Mouse (Mus musculus) G1E-ER4 (cell line): ENCODE data around the gene Fgfrl1. TPM values are rescaled to one million over a fixed set of nuclear protein-coding genes. Genes with fewer than 3 reads are reported as not detected.

Experiments used
- GATA1 ChIP-seq: IDR thresholded peaks from one replicate; pipeline ENCODE4 v1.8.0; 2012; ENCODE audit warnings: low read length, inconsistent platforms
- polyA plus RNA-seq: library from polyadenylated mRNA; stranded (reverse); fragments of >175 nt; gene quantifications from 2 replicates; pipeline ENCODE4 v1.2.3, GENCODE M21; 2012

Gene Fgfrl1
- 13.3 and 14.9 TPM in 2 replicates for polyA plus RNA-seq

DNA sequence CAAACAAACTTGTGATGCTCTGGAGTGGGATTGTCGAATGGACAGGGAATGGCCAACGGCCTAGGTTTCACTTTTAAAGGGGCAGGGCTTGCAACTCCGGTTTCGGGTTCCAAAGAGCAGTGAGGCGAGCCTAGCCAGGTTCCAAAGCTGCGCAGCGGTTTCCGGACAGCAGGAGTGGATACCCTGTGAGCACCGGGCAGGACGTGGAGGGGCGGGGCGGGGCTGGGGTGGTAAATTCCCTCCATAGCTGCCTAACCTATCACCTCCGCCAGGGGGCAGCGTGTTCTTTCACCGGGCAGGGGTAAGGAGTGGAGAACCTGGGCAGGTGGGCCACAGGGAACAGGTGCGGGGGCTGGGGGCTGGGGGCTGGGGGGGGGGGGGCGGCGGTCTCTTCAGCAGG, at the start of gene Fgfrl1:
TSS of gene Fgfrl1 (plus strand) at position 112 of the 400 bp plus-strand sequence.
- no peak for TF ChIP-seq GATA1

DNA sequence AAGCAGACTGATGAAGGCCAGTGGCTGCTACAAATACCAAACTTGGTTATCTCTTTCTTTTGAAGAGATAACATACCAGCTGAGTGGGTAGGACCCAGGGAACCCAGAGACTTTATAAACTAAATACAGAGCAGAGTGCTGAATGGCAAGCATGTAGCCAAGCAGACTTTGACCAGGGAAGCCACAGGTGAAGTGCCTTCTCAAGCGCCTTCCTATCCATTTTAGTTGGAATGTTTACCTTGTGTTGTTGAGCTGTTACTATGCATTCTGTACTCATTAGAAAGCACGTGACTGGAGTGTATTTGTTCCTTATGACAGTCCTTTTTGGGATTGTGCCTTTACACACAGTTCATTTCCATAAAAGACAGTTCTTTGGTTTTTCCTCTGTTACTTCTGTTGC, 48.5 kb upstream of the Fgfrl1 start:
- TF ChIP-seq GATA1, result no peak

DNA sequence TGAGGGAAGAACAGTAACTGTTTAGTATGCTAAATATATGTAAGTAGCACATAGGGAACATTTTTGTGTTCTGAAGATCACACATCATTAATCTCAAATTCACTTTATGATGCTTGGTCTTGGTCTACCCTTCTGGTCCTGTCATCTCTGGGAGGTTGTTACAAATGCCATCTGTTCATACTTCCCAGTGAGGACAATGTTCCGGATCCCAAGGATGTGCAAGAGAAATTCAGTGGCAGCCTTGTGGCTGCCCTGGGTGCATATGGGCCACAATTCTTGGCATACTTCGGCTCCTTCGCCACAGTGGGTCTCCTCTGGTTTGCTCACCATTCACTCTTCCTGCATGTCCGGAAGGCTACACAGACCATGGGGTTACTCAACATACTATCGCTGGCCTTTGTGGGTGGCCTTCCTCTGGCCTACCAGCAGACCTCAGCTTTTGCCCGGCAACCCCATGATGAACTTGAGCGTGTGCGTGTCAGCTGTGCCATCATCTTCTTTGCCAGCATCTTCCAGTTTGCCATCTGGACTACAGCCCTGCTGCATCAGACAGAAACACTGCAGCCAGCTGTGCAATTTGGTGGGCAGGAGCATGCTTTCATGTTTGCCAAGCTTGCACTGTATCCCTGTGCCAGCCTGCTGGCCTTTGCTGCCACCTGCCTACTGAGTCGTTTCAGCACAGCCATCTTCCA, 46.4 kb upstream of the Fgfrl1 start:
- no peak for TF ChIP-seq GATA1

DNA sequence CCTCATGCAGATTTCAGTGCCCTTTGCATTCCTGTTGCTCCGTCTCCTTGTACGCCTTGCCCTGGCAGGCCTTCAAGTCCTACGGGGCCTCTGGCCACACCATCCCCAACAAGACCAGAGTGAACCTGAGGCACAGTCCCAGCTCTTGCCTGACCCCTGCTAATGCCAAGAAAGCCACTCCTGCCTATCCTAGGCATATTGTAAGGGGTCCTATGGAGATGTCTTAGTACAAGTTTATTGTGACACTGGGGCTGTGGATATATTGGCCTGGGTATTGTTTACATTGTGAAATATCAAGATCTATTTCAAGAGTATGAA, 45.9 kb upstream of the Fgfrl1 start:
- TF ChIP-seq GATA1, result no peak

DNA sequence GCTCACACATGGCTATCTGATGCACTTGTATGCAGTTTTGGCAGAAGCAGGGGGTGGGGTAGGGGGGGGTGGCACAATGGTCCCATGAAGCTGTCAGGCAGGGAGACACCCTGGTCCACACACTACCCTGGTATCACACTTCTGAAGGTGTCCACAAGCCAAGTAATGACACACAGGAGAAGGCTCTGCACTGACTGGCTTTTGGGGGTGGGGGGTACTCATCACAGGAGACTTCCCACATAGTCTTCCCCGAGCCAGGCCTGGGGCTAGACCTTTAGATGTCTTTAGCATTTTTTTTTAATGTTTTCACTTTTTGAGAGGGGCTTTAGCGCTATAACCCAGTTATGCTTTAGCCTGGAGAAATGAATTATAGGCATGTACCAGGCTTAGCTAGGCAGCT, 44.9 kb upstream of the Fgfrl1 start:
- no peak for TF ChIP-seq GATA1

DNA sequence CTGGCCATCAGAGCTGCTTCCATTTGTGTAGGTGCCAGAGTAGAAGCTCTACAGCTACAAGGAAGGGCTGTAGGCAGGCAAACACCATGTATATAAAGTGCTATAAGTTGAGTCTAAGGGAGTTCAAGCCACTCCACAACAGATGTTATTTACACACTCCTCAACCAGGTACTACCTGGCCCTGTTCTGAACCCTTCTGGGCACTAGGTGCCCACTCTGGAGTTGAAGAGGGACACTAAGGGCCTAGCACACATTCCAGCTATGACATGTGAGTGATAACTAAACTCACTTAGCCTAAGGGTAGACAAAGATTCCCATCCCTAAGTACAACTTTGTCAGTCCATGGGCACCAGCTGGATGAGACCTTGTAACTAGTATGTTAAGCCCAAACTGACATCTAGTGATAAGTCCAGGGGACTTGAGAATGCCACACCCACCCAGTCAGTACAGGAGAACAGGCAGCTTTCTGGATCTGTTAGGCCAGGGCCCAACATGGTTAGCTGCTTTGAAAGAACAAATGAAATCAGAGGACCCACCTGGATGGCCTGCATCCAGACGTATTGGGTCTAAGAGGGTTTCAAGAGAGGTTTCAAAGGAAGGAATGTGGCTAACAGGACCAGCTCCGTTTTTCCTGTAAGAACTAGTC, 44.2 kb upstream of the Fgfrl1 start:
- no peak for TF ChIP-seq GATA1

DNA sequence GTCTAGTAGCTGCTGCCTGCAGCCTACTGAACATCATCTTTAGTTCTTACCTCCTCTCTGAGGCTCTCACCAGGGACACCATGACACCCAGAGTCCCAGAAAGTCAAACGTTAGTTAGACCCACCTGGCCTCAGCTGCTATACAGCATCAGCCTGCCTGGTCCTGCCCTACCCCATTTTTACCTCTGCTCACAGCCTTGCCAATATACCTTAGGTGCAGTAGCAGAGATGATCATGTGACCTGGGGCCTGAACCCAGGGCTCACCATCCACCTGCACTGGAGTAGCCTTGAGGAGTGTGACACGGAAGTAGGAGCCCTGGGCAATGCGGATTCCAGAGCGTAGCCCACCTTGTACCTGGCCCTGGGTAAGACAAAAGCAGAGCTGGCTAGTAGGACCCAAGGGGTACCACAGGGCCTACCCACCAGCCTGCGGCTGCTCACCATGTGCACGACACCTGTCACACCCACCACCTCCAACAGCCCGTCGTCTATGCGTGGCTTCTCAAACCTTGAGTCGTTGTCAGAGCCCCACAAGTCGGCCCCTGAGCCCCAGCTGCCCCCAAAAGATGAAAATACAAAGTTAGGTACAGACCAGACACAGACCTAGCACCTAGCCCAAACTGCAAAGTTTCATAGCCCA, 43.1 kb upstream of the Fgfrl1 start:
- no peak for TF ChIP-seq GATA1

DNA sequence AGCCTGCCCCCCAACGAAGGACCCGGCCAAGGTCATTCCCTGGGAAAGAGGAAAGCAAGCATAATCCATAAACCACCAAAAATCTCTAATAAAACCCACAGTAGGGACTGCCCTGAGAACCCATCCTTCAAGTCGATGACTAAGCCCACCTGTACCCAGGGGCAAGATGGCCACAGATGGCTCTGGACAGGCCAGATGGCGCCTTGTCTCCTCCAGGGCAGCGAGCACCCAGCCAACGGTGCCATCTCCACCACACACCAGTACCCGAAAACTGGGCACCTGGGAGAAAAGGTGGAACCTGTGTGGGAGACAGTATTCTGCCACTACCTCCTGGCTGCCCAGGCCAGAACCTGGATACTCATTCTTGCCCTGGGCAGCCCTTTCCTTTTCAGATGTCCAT, 41.8 kb upstream of the Fgfrl1 start:
- TF ChIP-seq GATA1, result no peak

DNA sequence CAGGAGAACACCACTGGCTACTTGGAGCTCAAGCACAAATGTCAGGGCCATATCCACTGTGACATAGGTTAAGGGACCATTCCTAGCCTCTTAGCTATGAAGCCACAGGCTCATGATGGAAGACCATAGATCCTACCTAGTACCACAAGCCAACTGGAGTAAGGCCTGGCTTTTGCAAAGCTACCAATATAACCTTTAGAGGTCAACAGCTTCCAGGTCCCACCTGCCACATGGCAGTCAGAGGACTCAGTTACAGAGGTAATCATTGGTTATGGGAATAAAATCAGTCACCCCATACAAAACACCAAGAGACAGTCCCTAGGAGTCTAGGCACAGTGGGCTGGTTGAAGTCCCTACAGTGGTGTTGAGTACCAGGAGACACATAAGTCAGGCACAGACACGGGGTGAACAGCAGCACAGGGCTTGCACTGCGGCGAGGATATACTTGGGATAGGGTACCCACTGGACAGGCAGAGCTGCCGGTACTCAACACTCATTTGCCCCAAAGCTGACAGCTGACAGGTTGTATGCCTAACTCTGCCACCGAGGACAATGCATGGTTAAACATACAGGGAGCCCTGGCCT, 41.0 kb upstream of the Fgfrl1 start:
- TF ChIP-seq GATA1, result no peak

DNA sequence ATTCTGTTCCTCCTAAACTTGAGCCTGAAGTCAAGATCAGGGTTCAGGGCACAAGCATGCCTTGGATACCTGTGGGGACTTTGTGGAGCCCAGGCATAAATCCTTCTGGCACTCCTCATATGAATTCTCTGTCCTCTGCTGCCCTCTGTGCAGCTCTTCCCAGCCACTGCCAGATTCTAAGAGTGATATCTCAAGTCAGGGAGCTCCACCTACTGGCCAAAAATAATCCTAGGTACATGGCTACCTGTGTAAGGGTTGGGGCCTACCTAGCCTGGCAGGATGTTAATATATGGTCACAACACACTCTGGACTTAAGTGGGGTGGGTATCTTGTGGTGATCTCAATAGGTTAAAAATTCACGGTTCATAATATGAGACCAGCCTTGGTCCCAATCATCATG, 40.4 kb upstream of the Fgfrl1 start:
- TF ChIP-seq GATA1, result no peak

DNA sequence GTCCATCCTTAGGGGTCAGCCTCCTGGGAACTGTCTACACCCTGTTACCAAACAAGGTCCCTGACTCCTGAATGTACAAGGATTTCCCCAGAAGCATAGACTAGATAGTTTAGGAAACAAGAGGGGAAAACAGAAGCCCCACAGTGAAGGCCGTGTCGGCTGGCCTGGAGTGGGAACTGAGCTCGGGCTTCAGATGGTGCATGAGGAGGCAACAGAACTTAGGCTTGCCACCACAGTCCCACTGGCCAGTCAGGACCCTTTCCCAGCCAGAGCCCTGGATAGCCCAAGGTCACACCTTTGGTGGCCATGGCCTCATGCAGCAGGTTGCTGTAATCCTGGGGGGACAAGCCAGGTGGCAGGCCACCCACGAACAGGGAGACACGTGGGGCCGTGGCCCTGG, 38.8 kb upstream of the Fgfrl1 start:
- no peak for TF ChIP-seq GATA1

DNA sequence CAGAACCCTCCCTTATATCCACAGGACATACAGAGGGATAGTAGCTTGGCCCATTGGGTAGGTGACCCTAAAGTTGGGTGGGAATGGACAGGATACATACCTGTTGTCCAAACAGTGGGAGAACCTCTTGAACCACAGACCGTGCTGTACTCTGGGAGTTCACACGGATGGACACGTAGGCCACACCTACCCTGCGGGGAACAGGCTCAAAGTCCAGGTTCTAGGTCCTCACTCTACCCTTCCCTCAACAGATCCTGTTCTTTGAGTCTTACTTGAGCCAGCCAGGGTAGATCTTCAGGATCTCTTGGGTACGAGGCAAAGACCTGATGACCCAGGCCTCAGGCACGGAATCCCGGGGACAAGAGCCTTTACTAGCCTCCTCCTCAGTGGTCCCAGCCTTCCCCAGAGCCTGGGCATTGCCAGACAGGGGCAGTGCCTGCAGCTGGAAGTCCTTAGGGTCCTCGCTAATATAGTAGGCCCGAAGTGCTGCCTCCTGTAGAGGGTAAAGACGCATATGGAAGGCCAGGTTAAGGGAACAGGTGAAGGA, 37.7 kb upstream of the Fgfrl1 start:
- TF ChIP-seq GATA1, result no peak

DNA sequence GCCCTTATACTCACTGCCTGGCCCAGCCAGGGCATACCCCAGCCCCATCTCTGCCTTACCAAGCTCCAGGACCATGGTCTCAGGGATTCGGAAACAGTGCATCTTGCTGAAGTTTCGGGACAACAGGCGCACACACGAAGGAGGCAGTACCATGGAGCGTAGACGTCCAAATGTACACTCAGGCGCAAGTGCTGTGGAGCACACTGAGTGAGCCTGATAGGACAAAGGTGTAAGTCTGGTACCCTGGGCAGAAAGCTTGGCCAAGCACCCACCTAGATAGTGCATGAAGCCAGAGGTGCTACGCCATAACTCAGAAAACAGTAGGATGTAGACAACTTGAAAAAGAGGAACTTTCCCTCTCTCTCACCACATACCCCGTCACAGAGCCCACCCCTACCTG, 36.8 kb upstream of the Fgfrl1 start:
- no peak for TF ChIP-seq GATA1

DNA sequence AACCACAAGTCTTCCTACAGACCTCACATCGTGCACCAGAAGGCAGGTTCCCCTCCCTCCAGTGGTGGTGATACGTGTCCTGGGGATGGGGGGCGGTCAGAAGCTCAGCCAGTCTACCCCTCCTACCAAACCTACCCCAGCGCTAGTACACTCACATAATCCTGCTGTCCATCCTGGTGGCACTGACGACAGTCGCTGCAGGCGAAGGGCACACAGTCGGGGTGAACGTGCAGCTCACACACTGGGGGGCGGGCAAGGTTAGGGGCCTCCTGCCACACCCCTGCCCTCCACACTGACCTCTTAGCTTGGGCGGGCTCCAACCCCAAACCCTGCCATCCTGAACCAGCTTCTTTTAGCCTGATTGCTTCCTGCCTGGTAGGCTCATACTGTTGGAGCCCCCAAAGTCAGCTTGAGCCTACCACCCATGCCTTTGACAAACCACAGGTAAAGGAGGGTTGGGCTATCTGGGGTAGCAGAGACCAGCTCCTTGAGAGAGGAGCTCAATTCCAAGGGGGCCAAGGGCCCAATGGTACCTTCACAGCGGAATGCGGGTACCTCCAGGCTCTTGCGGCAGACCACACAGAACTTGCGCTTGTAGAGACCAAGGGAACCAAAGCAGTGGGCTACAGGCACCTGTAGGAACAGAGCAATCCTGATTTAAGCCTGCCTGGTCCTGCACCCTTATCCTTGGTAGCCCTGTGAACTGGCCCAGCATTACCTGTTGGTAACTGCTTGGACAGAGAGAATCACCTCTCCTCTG, 36.1 kb upstream of the Fgfrl1 start:
- no peak for TF ChIP-seq GATA1

DNA sequence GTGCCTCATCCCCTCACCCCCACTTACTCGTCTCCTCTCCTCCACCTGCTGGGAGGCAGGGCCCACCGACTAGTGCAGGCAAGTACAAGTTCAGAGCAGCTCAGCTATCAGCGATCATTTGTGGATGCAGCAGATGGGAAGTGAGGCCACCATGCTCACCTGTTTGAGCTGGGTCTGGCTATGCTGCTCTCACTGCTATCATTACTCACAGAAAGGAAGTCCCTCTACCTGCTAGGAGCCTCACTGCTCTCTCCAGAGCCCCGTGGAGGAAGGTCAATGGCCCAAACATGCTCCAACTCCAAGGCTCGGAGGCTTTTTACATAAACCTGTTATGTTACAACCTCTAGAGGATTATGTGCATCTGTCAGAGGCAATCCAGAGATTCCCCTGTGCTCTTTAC, 34.8 kb upstream of the Fgfrl1 start:
- no peak for TF ChIP-seq GATA1

DNA sequence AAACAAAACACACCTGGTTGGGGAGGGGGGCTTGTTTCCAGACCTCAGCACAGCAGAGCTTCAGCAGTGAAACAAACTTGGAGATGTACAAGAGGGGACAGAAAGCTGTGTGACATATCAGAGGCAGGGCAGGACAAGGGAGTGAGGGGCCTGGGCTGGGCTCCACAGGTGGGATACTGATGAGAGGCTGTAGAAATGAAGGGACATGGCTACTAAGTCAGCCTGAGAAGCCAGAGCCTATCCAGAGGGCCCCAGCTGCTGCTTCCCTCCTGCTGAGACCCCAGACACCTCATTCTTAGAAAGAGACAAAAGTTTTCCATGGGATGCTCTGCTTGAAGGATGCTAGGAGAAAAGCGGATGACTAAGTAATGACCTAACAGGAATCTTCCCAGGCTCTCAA, 33.6 kb upstream of the Fgfrl1 start:
- TF ChIP-seq GATA1, result no peak
